Mouse (Mus musculus): ENCODE results near the gene Olfr951. TPM values are rescaled to one million over a fixed set of nuclear protein-coding genes. Genes with fewer than 3 reads are reported as not detected.

Gene Olfr951
- polyA plus RNA-seq (2015; fragmentation: Nextera tagmentation; extraction: Ambion mirVana) = not detected in 2 replicates

- ATAC-seq (ENCODE audit: low read depth) = no peak
- no peak within 1 kb of the TSS for H3K9ac ChIP-seq (ENCODE audit: low read depth, low read length)
- no peak within 1 kb of the TSS for H3K27ac ChIP-seq (ENCODE audit: low read length)
- H3K9me3 ChIP-seq (replicated peaks; ENCODE audit: control insufficient read depth, low read length) = no peaks in the 10 kb centered on the region
- 75% methylated on average over 2 of the region's 2 CpGs for WGBS (ENCODE audit: insufficient replicate concordance)
- no peak within 1 kb of the TSS for H3K4me3 ChIP-seq (ENCODE audit: low read depth, low read length)
- H3K4me2 ChIP-seq (ENCODE audit: low read depth, low read length) = no peak within 1 kb of the TSS
- no peaks in the 10 kb centered on the region for H3K4me1 ChIP-seq (ENCODE audit: control insufficient read depth, low read depth, low read length)
- no peaks in the 10 kb centered on the region for H3K36me3 ChIP-seq (ENCODE audit: control insufficient read depth, insufficient read depth)
- H3K27me3 ChIP-seq (ENCODE audit: control insufficient read depth, insufficient read depth, low read depth, low read length) = no peaks in the 10 kb centered on the region
These were observed at the start of gene Olfr951 for GRCm38 (mm10) chr9:39387110-39387509. TSS of gene Olfr951 (plus strand) at chr9:39387410.

DNA sequence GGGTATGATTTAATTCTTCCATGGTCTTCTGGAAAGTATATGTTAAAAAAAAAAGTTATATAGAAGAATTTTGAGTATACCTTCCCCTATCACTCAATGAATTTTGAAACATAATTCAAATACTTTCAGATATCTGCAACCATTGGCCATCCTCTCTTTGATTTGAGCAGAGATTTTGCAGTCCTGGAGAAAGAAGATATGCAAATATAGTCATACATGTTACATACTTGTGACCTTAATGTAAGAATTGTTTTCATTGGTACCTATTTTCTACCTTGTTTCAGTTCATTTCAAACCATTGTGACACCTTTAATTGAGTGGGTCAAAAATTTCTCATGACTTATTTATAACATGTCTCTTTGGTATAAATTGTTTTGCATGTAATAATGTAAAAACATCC is 39.8 kb downstream of the Olfr951 start, which contains the start of gene Olfr952:
Gene Olfr952, minus strand, starts transcription at position 101 of the 400 bp plus-strand sequence.
- Histone ChIP-seq H3K27me3 (ENCODE audit: control insufficient read depth, insufficient read depth, low read depth, low read length) (no peaks in the 10 kb centered on the region), H3K4me2 (ENCODE audit: low read depth, low read length) (no peak within 1 kb of the TSS), H3K27ac (ENCODE audit: low read length) (no peak within 1 kb of the TSS), H3K36me3 (ENCODE audit: control insufficient read depth, insufficient read depth) (no peaks in the 10 kb centered on the region), H3K9ac (ENCODE audit: low read depth, low read length) (no peak within 1 kb of the TSS), H3K9me3 (replicated peaks; ENCODE audit: control insufficient read depth, low read length) (no peaks in the 10 kb centered on the region), H3K4me3 (ENCODE audit: low read depth, low read length) (no peak within 1 kb of the TSS), H3K4me1 (ENCODE audit: control insufficient read depth, low read depth, low read length) (no peaks in the 10 kb centered on the region)
- ATAC-seq (ENCODE audit: low read depth) = no peak

Other genes with a start within 250 kb of the Olfr951 start
- gene Olfr943, start 221.1 kb upstream of the Olfr951 start, polyA plus RNA-seq (2015; fragmentation: Nextera tagmentation; extraction: Ambion mirVana) = not detected in 2 replicates
- not detected in 2 replicates for gene Olfr944, start 185.5 kb upstream of the Olfr951 start, polyA plus RNA-seq (2015; fragmentation: Nextera tagmentation; extraction: Ambion mirVana)
- gene Olfr1537, start 137.4 kb upstream of the Olfr951 start, polyA plus RNA-seq (2015; fragmentation: Nextera tagmentation; extraction: Ambion mirVana) = not detected in 2 replicates
- gene Olfr945, start 110.6 kb upstream of the Olfr951 start, polyA plus RNA-seq (2015; fragmentation: Nextera tagmentation; extraction: Ambion mirVana) = not detected in 2 replicates
- gene Olfr948, start 61.4 kb upstream of the Olfr951 start, polyA plus RNA-seq (2015; fragmentation: Nextera tagmentation; extraction: Ambion mirVana) = not detected in 2 replicates
- not detected in 2 replicates for gene Olfr952, start 39.7 kb downstream of the Olfr951 start, polyA plus RNA-seq (2015; fragmentation: Nextera tagmentation; extraction: Ambion mirVana)
- not detected in 2 replicates for gene Olfr954, start 69.3 kb downstream of the Olfr951 start, polyA plus RNA-seq (2015; fragmentation: Nextera tagmentation; extraction: Ambion mirVana)
- gene Olfr955, start 84.5 kb downstream of the Olfr951 start, polyA plus RNA-seq (2015; fragmentation: Nextera tagmentation; extraction: Ambion mirVana) = not detected in 2 replicates
- not detected in 2 replicates for gene Olfr44, start 106.6 kb downstream of the Olfr951 start, polyA plus RNA-seq (2015; fragmentation: Nextera tagmentation; extraction: Ambion mirVana)
- not detected in 2 replicates for gene Olfr957, start 128.4 kb downstream of the Olfr951 start, polyA plus RNA-seq (2015; fragmentation: Nextera tagmentation; extraction: Ambion mirVana)
- not detected in 2 replicates for gene Olfr958, start 166.6 kb downstream of the Olfr951 start, polyA plus RNA-seq (2015; fragmentation: Nextera tagmentation; extraction: Ambion mirVana)
- gene Olfr959, start 188.2 kb downstream of the Olfr951 start, polyA plus RNA-seq (2015; fragmentation: Nextera tagmentation; extraction: Ambion mirVana) = not detected in 2 replicates
- 3.1 and 4.1 TPM in 2 replicates for gene AW551984, start 217.0 kb downstream of the Olfr951 start, polyA plus RNA-seq (2015; fragmentation: Nextera tagmentation; extraction: Ambion mirVana)
- not detected in 2 replicates for gene Olfr148, start 223.2 kb downstream of the Olfr951 start, polyA plus RNA-seq (2015; fragmentation: Nextera tagmentation; extraction: Ambion mirVana)
- gene Olfr960, start 234.0 kb downstream of the Olfr951 start, polyA plus RNA-seq (2015; fragmentation: Nextera tagmentation; extraction: Ambion mirVana) = not detected in 2 replicates

Measured in liver, embryonic 16.5 days (tissue).